Comparison of ENCODE assay signal across 19 mouse cellular contexts in genomic region chr9:14970805-14971525, GRCm38 (mm10).
DNase-seq lines count a peak whose midpoint lies in the region; ATAC-seq and TF ChIP-seq lines count a peak whose summit lies in the region.
"Had no signal": no experiment of that assay in that cellular context is flagged by ENCODE, and none has a peak within 500 bp of the region (broad histone marks: within the 10 kb centered on the region; RNA-seq: fewer than 3 reads in every experiment).

No protein-coding gene starts in this region.

- H3K27me3 ChIP-seq in MEL (ENCODE audit: control insufficient read depth in 1 of 2, insufficient read depth in 2 of 2, low read length in 2 of 2): no peaks in the 10 kb centered on the region
- H3K27me3 ChIP-seq in erythroblast, embryonic 14.5 days (ENCODE audit: control insufficient read depth): no peaks in the 10 kb centered on the region
- no peaks in the 10 kb centered on the region for H3K27me3 ChIP-seq in liver, embryonic 14.5 days (ENCODE audit: control insufficient read depth, insufficient read depth, low read length)
- H3K27me3 ChIP-seq: CH12.LX; embryonic facial prominence, embryonic 15.5 days; forebrain, embryonic 13.5 days; heart, embryonic 13.5 days; hindbrain, embryonic 15.5 days had no signal

- no peak for TF ChIP-seq RAD21 in MEL (IDR thresholded peaks at IDR 0.05; ENCODE audit: low read depth, low read length)

- H3K36me3 ChIP-seq in MEL (ENCODE audit: control insufficient read depth in 1 of 2, insufficient read depth in 2 of 2, low read length in 2 of 2): peaks cover 0 to 47% of the 10 kb centered on the region in 2 experiments; a peak in 2 of 4 replicates
- H3K36me3 ChIP-seq in erythroblast, embryonic 14.5 days (ENCODE audit: control insufficient read depth): no peaks in the 10 kb centered on the region
- no peaks in the 10 kb centered on the region for H3K36me3 ChIP-seq in liver, embryonic 14.5 days (replicated peaks; ENCODE audit: control insufficient read depth, insufficient read depth, low read depth)
- H3K36me3 ChIP-seq: embryonic facial prominence, embryonic 15.5 days; heart, embryonic 13.5 days; hindbrain, embryonic 15.5 days had no signal

- WGBS in liver, embryonic 14.5 days (ENCODE audit: insufficient replicate concordance): 38% methylated on average over 3 of the region's 3 CpGs

- H3K4me3 ChIP-seq in MEL (ENCODE audit: control insufficient read depth in 1 of 2, insufficient read depth in 1 of 2, low read depth in 2 of 2, low read length in 2 of 2): no peak overlapping the region
- peak overlapping the region; percentile 11 for H3K4me3 ChIP-seq in erythroblast, embryonic 14.5 days (replicated peaks)
- H3K4me3 ChIP-seq in liver, embryonic 14.5 days (ENCODE audit: insufficient read depth in 1 of 2, low read depth in 2 of 2, low read length in 2 of 2): peak overlapping the region in 1 of 2 experiments; percentile 26; a peak in 1 of 4 replicates
- H3K4me3 ChIP-seq: embryonic facial prominence, embryonic 15.5 days; forebrain, embryonic 13.5 days; heart, embryonic 13.5 days; hindbrain, embryonic 15.5 days had no signal

- TF ChIP-seq CTCF in MEL (IDR thresholded peaks at IDR 0.05 in 2 of 3, conservative IDR thresholded peaks at IDR 0.05 in 1 of 3; ENCODE audit: control insufficient read depth in 1 of 3, insufficient read depth in 1 of 3, low read depth in 2 of 3, low read length in 3 of 3, poor library complexity in 1 of 3, severe bottlenecking in 1 of 3): no peak
- no peak for TF ChIP-seq CTCF in liver, embryonic 14.5 days (IDR thresholded peaks at IDR 0.05; ENCODE audit: low read depth)

- no peak for TF ChIP-seq EP300 in MEL (IDR thresholded peaks at IDR 0.05; ENCODE audit: low read depth in 1 of 2, low read length in 2 of 2)
- TF ChIP-seq EP300 in liver, embryonic 14.5 days (IDR thresholded peaks at IDR 0.05; ENCODE audit: low read depth): peak; percentile 68

- peak; percentile 63 for DNase-seq in MEL (ENCODE audit: low read depth, low spot score)
- DNase-seq in liver, embryonic 14.5 days (ENCODE audit: low read depth in 3 of 3, low spot score in 3 of 3): peak; percentile 37 to 46 (median 43)
- no peak for DNase-seq in heart, adult 11 months
- no peak for DNase-seq in urinary bladder, postnatal 4 days (ENCODE audit: low spot score in 2 of 2)
- DNase-seq: adrenal gland, adult 2 months; adrenal gland, postnatal 25 days; cerebellum, adult 8-10 months; cerebellum, postnatal 14 days; embryo, embryonic 11 days; forebrain, postnatal 0 days; gastrocnemius, postnatal 25 days; heart, postnatal 36 days had no signal

- no peaks in the 10 kb centered on the region for H3K9me3 ChIP-seq in MEL (replicated peaks; ENCODE audit: insufficient read depth, low read length)
- H3K9me3 ChIP-seq in erythroblast, embryonic 14.5 days (ENCODE audit: control insufficient read depth, low read length): no peaks in the 10 kb centered on the region
- H3K9me3 ChIP-seq in liver, embryonic 14.5 days (ENCODE audit: control insufficient read depth, low read length): no peaks in the 10 kb centered on the region
- H3K9me3 ChIP-seq: embryonic facial prominence, embryonic 15.5 days; forebrain, embryonic 13.5 days; heart, embryonic 13.5 days; hindbrain, embryonic 15.5 days had no signal

- no peak overlapping the region for H3K9ac ChIP-seq in MEL (ENCODE audit: control insufficient read depth, low read depth, low read length, poor library complexity, severe bottlenecking)
- H3K9ac ChIP-seq in liver, embryonic 14.5 days (replicated peaks): peak overlapping the region; percentile 16
- H3K9ac ChIP-seq: embryonic facial prominence, embryonic 15.5 days; forebrain, embryonic 13.5 days; forebrain, postnatal 0 days; heart, embryonic 13.5 days; hindbrain, embryonic 15.5 days had no signal

- ATAC-seq in liver, embryonic 14.5 days (ENCODE audit: insufficient read depth): peak; percentile 83
- 0 out of 2 replicates have a peak, but pooled peaks have one; percentile 35 for ATAC-seq in megakaryocyte-erythroid progenitor cell, adult 5-6 weeks (replicated peaks; ENCODE audit: low FRiP score, low TSS enrichment, poor library complexity, severe bottlenecking)
- ATAC-seq: forebrain, embryonic 13.5 days; forebrain, postnatal 0 days had no signal

- peak overlapping the region; percentile 26; the same call in 1 of the 2 replicates for H3K27ac ChIP-seq in MEL (ENCODE audit: control insufficient read depth, low read depth, low read length)
- peak overlapping the region; percentile 68 for H3K27ac ChIP-seq in liver, embryonic 14.5 days
- H3K27ac ChIP-seq: embryonic facial prominence, embryonic 15.5 days; forebrain, embryonic 13.5 days; heart, embryonic 13.5 days; hindbrain, embryonic 15.5 days had no signal

- H3K4me2 ChIP-seq in liver, embryonic 14.5 days (ENCODE audit: low read depth): peak overlapping the region; percentile 61
- H3K4me2 ChIP-seq: embryonic facial prominence, embryonic 15.5 days; forebrain, embryonic 13.5 days; heart, embryonic 13.5 days; hindbrain, embryonic 15.5 days had no signal

- peaks cover 32 to 43% of the 10 kb centered on the region in 2 experiments for H3K4me1 ChIP-seq in MEL (ENCODE audit: control insufficient read depth in 1 of 2, insufficient read depth in 2 of 2, low read length in 2 of 2)
- peaks cover 59% of the 10 kb centered on the region for H3K4me1 ChIP-seq in erythroblast, embryonic 14.5 days (ENCODE audit: control insufficient read depth)
- peaks cover 24 to 40% of the 10 kb centered on the region in 2 experiments for H3K4me1 ChIP-seq in liver, embryonic 14.5 days (replicated peaks; ENCODE audit: control insufficient read depth in 2 of 2, insufficient read depth in 2 of 2, low read length in 1 of 2)
- H3K4me1 ChIP-seq: embryonic facial prominence, embryonic 15.5 days; forebrain, embryonic 13.5 days; heart, embryonic 13.5 days; hindbrain, embryonic 15.5 days had no signal

- H3K79me2 ChIP-seq in MEL (ENCODE audit: control insufficient read depth, insufficient read depth, low read length, poor library complexity): no peaks in the 10 kb centered on the region

- no peak for TF ChIP-seq POLR2A in MEL (IDR thresholded peaks at IDR 0.05; ENCODE audit: control insufficient read depth in 1 of 2, insufficient read depth in 1 of 2, low read depth in 1 of 2, low read length in 2 of 2, poor library complexity in 1 of 2)

TF ChIP-seq in MEL, 35 proteins besides CTCF, POLR2A, EP300 and RAD21:
- TF ChIP-seq KAT2A (conservative IDR thresholded peaks at IDR 0.05; ENCODE audit: low read depth, low read length) (no peak), TAL1 (IDR thresholded peaks at IDR 0.05; ENCODE audit: low read length) (peak; percentile 39), USF2 (IDR thresholded peaks at IDR 0.05; ENCODE audit: borderline replicate concordance in 1 of 2, insufficient read depth in 1 of 2, low read depth in 1 of 2, low read length in 2 of 2) (no peak), GATA1 (IDR thresholded peaks at IDR 0.05; ENCODE audit: low read depth, low read length) (peak; percentile 68), POLR2AphosphoS2 (IDR thresholded peaks at IDR 0.05; ENCODE audit: low read length) (no peak), MYB (IDR thresholded peaks at IDR 0.05; ENCODE audit: low read depth, low read length) (no peak)

Comparison
In these comparisons a context has a peak if more than half of its experiments do, and no peak if none do; other contexts are left out.
1. DNase-seq: peak in MEL (single experiment) and liver, embryonic 14.5 days (3 of 3); none in heart, adult 11 months (single experiment) and urinary bladder, postnatal 4 days (0 of 2).